Mouse (Mus musculus): ENCODE measurements around the gene Eps8l3.

- TF ChIP-seq CTCF (IDR thresholded peaks at IDR 0.05; ENCODE audit: borderline replicate concordance, insufficient read depth, low read depth, low read length) (no peak), POLR2A (IDR thresholded peaks at IDR 0.05; ENCODE audit: borderline replicate concordance, insufficient read depth, low read length) (no peak)
Measured at GRCm38 (mm10) chr3:107857646-107858045, 19.4 kb upstream of the Eps8l3 start.

Measured in cerebellum, adult 2 months (tissue).